Comparison of ENCODE assay signal across 11 mouse cellular contexts in the genomic region with DNA sequence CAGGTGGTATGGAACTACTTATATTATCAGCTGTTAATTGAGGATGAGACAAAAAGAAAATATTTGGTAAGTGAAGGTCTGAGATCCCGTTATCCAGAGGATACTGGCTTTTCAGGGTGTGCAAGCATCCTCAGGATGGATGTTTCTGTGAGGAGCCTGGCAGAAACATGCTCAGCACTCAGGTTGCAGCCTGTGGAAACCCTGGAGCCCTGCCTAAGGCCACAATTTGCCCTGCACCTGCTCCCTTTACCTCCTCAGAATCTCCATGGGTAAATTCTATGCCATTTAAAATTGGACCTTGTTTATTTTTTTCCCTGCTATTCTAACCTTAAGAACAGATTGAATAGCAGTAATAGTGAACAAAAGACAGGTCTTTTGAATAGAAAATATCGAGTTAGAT.
DNase-seq lines count a peak whose midpoint lies in the region; ATAC-seq lines count a peak whose summit lies in the region.
"Had no signal": no experiment of that assay in that cellular context is flagged by ENCODE, and none has a peak within 500 bp of the region (broad histone marks: within the 10 kb centered on the region; RNA-seq: fewer than 3 reads in every experiment).

No protein-coding gene starts in this region.

- ATAC-seq in cerebellum, adult (ENCODE audit: insufficient number of reproducible peaks, low FRiP score, low TSS enrichment) = no peak
- ATAC-seq: forebrain, embryonic 14.5 days; forebrain, embryonic 16.5 days had no signal

- DNase-seq in cerebellum, postnatal 10 days = peak; percentile 42 to 52
- no peak for DNase-seq in cerebellum, postnatal 4 days (ENCODE audit: low spot score in 2 of 2)
- peak; percentile 21 to 53 for DNase-seq in cerebellum, postnatal 25 days
- DNase-seq: adrenal gland, adult 2 months; adrenal gland, postnatal 10 days; adrenal gland, postnatal 25 days; embryo, embryonic 11 days; gastrocnemius, adult 2 months had no signal

Comparison
In these comparisons a context has a peak if more than half of its experiments do, and no peak if none do; other contexts are left out.
1. DNase-seq: peak in cerebellum, postnatal 10 days (2 of 2) and cerebellum, postnatal 25 days (2 of 2); none in cerebellum, postnatal 4 days (0 of 2).